Mouse (Mus musculus) MEL (cell line): Measurements from ENCODE around the gene Mrps34. TPM values are rescaled to one million over a fixed set of nuclear protein-coding genes. Genes with fewer than 3 reads are reported as not detected.

Experiments used
- DNase-seq: peaks from one replicate; pipeline ENCODE4 v3.0.0; 2011; ENCODE audit warnings: low read depth, low spot score
- H3K27ac ChIP-seq: 2 replicates; pipeline ENCODE4 v1.5.1; 2012; ENCODE audit warnings: low read depth, mild to moderate bottlenecking, control low read depth, low read length, moderate library complexity; ENCODE audit not compliant: control insufficient read depth
- H3K27me3 ChIP-seq, 2 experiments: fragments of 150-350 bp in 1 of 2; sonication (generic) in 1 of 2; 2 replicates each; pipeline ENCODE4 v1.6.1; 2012; ENCODE audit warnings: low read length in 2 of 2, mild to moderate bottlenecking in 2 of 2, improper control_type of control experiment in 1 of 2, moderate library complexity in 1 of 2; ENCODE audit not compliant: insufficient read depth in 2 of 2, control insufficient read depth in 1 of 2
- H3K36me3 ChIP-seq, 2 experiments: 2 replicates each; pipeline ENCODE4 v1.6.1; 2012 to 2014; ENCODE audit warnings: low read length in 2 of 2, improper control_type of control experiment in 1 of 2, inconsistent platforms in 1 of 2, mild to moderate bottlenecking in 1 of 2; ENCODE audit not compliant: insufficient read depth in 2 of 2, control insufficient read depth in 1 of 2
- H3K4me1 ChIP-seq, 2 experiments: fragments of 150-350 bp in 1 of 2; sonication (generic) in 1 of 2; 2 replicates each; pipeline ENCODE4 v1.6.1; 2012; ENCODE audit warnings: low read length in 2 of 2, improper control_type of control experiment in 1 of 2, mild to moderate bottlenecking in 1 of 2; ENCODE audit not compliant: insufficient read depth in 2 of 2, control insufficient read depth in 1 of 2
- H3K4me3 ChIP-seq, 2 experiments: fragments of 150-350 bp in 1 of 2; sonication (generic) in 1 of 2; 2 replicates each; pipeline ENCODE4 v1.5.1; 2012; ENCODE audit warnings: low read depth in 2 of 2, low read length in 2 of 2, mild to moderate bottlenecking in 2 of 2, moderate library complexity in 2 of 2, control low read depth in 1 of 2, improper control_type of control experiment in 1 of 2; ENCODE audit not compliant: control insufficient read depth in 1 of 2, insufficient read depth in 1 of 2
- H3K79me2 ChIP-seq: 2 replicates; pipeline ENCODE4 v1.6.1; 2012; ENCODE audit warnings: mild to moderate bottlenecking, low read length, moderate library complexity; ENCODE audit not compliant: control insufficient read depth, poor library complexity, insufficient read depth
- H3K9ac ChIP-seq: 2 replicates; pipeline ENCODE4 v1.6.1; 2012; ENCODE audit warnings: low read depth, mild to moderate bottlenecking, control low read depth, low read length, moderate library complexity; ENCODE audit not compliant: control insufficient read depth, poor library complexity, severe bottlenecking
- H3K9me3 ChIP-seq: fragments of 150-350 bp; sonication (generic); replicated peaks from 2 replicates; pipeline ENCODE4 v1.6.1; 2012; ENCODE audit warnings: mild to moderate bottlenecking, low read length, improper control_type of control experiment, moderate library complexity; ENCODE audit not compliant: insufficient read depth
- CHD1 ChIP-seq: IDR thresholded peaks from 2 replicates; pipeline ENCODE4 v1.6.1; 2012; ENCODE audit warnings: low read depth, mild to moderate bottlenecking, inconsistent platforms, low read length, improper control_type of control experiment
- ELF1 ChIP-seq: IDR thresholded peaks from 2 replicates; pipeline ENCODE4 v1.6.1; 2014; ENCODE audit warnings: low read depth, mild to moderate bottlenecking, inconsistent platforms, low read length, improper control_type of control experiment, moderate library complexity
- EP300 ChIP-seq, 2 experiments: IDR thresholded peaks; 2 replicates each; pipeline ENCODE4 v1.6.1; 2011; ENCODE audit warnings: improper control_type of control experiment in 2 of 2, low read length in 2 of 2, low read depth in 1 of 2, mild to moderate bottlenecking in 1 of 2
- ETS1 ChIP-seq: IDR thresholded peaks from 2 replicates; pipeline ENCODE4 v1.6.1; 2012; ENCODE audit warnings: low read depth, mild to moderate bottlenecking, inconsistent platforms, low read length, improper control_type of control experiment, moderate library complexity
- HCFC1 ChIP-seq: IDR thresholded peaks from 2 replicates; pipeline ENCODE4 v1.6.1; 2012; ENCODE audit warnings: low read depth, mild to moderate bottlenecking, inconsistent platforms, low read length, improper control_type of control experiment, moderate library complexity
- KAT2A ChIP-seq: conservative IDR thresholded peaks from 2 replicates; pipeline ENCODE4 v1.6.1; 2012; ENCODE audit warnings: low read depth, low read length, improper control_type of control experiment, inconsistent platforms
- MAFK ChIP-seq: IDR thresholded peaks from 2 replicates; pipeline ENCODE4 v1.6.1; 2011; ENCODE audit warnings: low read depth, mild to moderate bottlenecking, low read length, improper control_type of control experiment, borderline replicate concordance
- MAX ChIP-seq: IDR thresholded peaks from 2 replicates; pipeline ENCODE4 v1.6.1; 2011; ENCODE audit warnings: low read length, improper control_type of control experiment
- MEF2A ChIP-seq: IDR thresholded peaks from 2 replicates; pipeline ENCODE4 v1.6.1; 2014; ENCODE audit warnings: low read depth, mild to moderate bottlenecking, inconsistent platforms, low read length, improper control_type of control experiment; ENCODE audit not compliant: poor library complexity, insufficient replicate concordance, severe bottlenecking; ENCODE audit errors: extremely low read depth
- MXI1 ChIP-seq: IDR thresholded peaks from 2 replicates; pipeline ENCODE4 v1.6.1; 2011; ENCODE audit warnings: mild to moderate bottlenecking, low read depth, low read length, improper control_type of control experiment
- MYC ChIP-seq: IDR thresholded peaks from 2 replicates; pipeline ENCODE4 v1.6.1; 2011; ENCODE audit warnings: low read depth, mild to moderate bottlenecking, low read length, improper control_type of control experiment, moderate library complexity
- NELFE ChIP-seq: IDR thresholded peaks from 2 replicates; pipeline ENCODE4 v1.6.1; 2011; ENCODE audit warnings: low read depth, low read length, improper control_type of control experiment
- NRF1 ChIP-seq: IDR thresholded peaks from 2 replicates; pipeline ENCODE4 v1.6.1; 2014; ENCODE audit warnings: low read depth, mild to moderate bottlenecking, inconsistent platforms, low read length, improper control_type of control experiment, moderate library complexity; ENCODE audit not compliant: poor library complexity, insufficient read depth, severe bottlenecking
- POLR2A ChIP-seq, 2 experiments: IDR thresholded peaks; 2 replicates each; pipeline ENCODE4 v1.6.1; 2011 to 2012; ENCODE audit warnings: low read length in 2 of 2, mild to moderate bottlenecking in 2 of 2, control low read depth in 1 of 2, improper control_type of control experiment in 1 of 2, low read depth in 1 of 2, moderate library complexity in 1 of 2; ENCODE audit not compliant: control insufficient read depth in 1 of 2, insufficient read depth in 1 of 2, poor library complexity in 1 of 2
- POLR2AphosphoS2 ChIP-seq: IDR thresholded peaks from 2 replicates; pipeline ENCODE4 v1.6.1; 2011; ENCODE audit warnings: low read length, improper control_type of control experiment
- POLR2AphosphoS5 ChIP-seq: IDR thresholded peaks from 2 replicates; pipeline ENCODE4 v1.6.1; 2012; ENCODE audit warnings: low read depth, borderline replicate concordance, mild to moderate bottlenecking, inconsistent platforms, low read length, moderate library complexity, mixed read lengths
- RCOR1 ChIP-seq: IDR thresholded peaks from 2 replicates; pipeline ENCODE4 v1.6.1; 2012; ENCODE audit warnings: low read depth, mild to moderate bottlenecking, inconsistent platforms, low read length, improper control_type of control experiment
- SIN3A ChIP-seq: IDR thresholded peaks from 2 replicates; pipeline ENCODE4 v1.6.1; 2012; ENCODE audit warnings: low read length, improper control_type of control experiment, inconsistent platforms
- SMC3 ChIP-seq: IDR thresholded peaks from 2 replicates; pipeline ENCODE4 v1.6.1; 2011; ENCODE audit warnings: low read depth, low read length, improper control_type of control experiment
- TBP ChIP-seq: IDR thresholded peaks from 2 replicates; pipeline ENCODE4 v1.8.0; 2011; ENCODE audit warnings: low read depth, low read length, improper control_type of control experiment
- TCF12 ChIP-seq: IDR thresholded peaks from 2 replicates; pipeline ENCODE4 v1.6.1; 2014; ENCODE audit warnings: low read depth, mild to moderate bottlenecking, inconsistent platforms, low read length, improper control_type of control experiment, moderate library complexity
- UBTF ChIP-seq: IDR thresholded peaks from 2 replicates; pipeline ENCODE4 v1.6.1; 2012; ENCODE audit warnings: low read depth, mild to moderate bottlenecking, inconsistent platforms, low read length, improper control_type of control experiment, moderate library complexity, borderline replicate concordance; ENCODE audit not compliant: insufficient read depth
- USF1 ChIP-seq: IDR thresholded peaks from 2 replicates; pipeline ENCODE4 v1.6.1; 2014; ENCODE audit warnings: low read depth, mild to moderate bottlenecking, inconsistent platforms, low read length, improper control_type of control experiment, moderate library complexity
- USF2 ChIP-seq, 2 experiments: IDR thresholded peaks; 2 replicates each; pipeline ENCODE4 v1.6.1; 2011 to 2012; ENCODE audit warnings: improper control_type of control experiment in 2 of 2, low read length in 2 of 2, borderline replicate concordance in 1 of 2, inconsistent platforms in 1 of 2, low read depth in 1 of 2, mild to moderate bottlenecking in 1 of 2; ENCODE audit not compliant: insufficient read depth in 1 of 2
- ZMIZ1 ChIP-seq: IDR thresholded peaks from 2 replicates; pipeline ENCODE4 v1.6.1; 2012; ENCODE audit warnings: low read depth, mild to moderate bottlenecking, inconsistent platforms, low read length, improper control_type of control experiment, moderate library complexity
- polyA plus RNA-seq, 2 experiments: library from polyadenylated mRNA; stranded (reverse) in 1 of 2; unstranded in 1 of 2; fragments of >175 nt in 1 of 2; fragments of >200 nt in 1 of 2; gene quantifications; 2 replicates each; pipeline versions ENCODE4 v1.2.1 to v1.2.4; 2012; ENCODE audit warnings: low replicate concordance in 2 of 2, low read depth in 1 of 2; ENCODE audit not compliant: insufficient read length in 2 of 2, insufficient read depth in 1 of 2, missing spikeins in 1 of 2
- total RNA-seq: library from RNA; depleted of rRNA; stranded (reverse); fragments of 300-350 nt; gene quantifications from 2 replicates; pipeline ENCODE4 v1.2.3, GENCODE M21; 2012; rRNA removed

The Mrps34 gene
- total RNA-seq, result 60.1 and 74.8 TPM in 2 replicates
- 10 to 100 TPM in 1 of 2 experiments, not detected in 1; 82.0 TPM for polyA plus RNA-seq

GRCm38 (mm10) chr17:24894995-24895547 lies at the start of gene Mrps34, which contains the start of gene Eme2:
TSS of gene Mrps34 (plus strand) at chr17:24895116.
TSS of gene Eme2 (minus strand) at chr17:24895087.
- TF ChIP-seq MXI1, result peak; percentile 76
- peak; percentile 87 for TF ChIP-seq TBP
- peak; percentile 88 for TF ChIP-seq ELF1
- TF ChIP-seq NELFE, result peak; percentile 91
- TF ChIP-seq CHD1, result 0 out of 2 replicates have a peak, but pooled peaks have one; percentile 83
- peak; percentile 77 for TF ChIP-seq TCF12
- TF ChIP-seq POLR2AphosphoS5, result no peak
- TF ChIP-seq POLR2A (IDR thresholded peaks at IDR 0.05; ENCODE audit: control insufficient read depth in 1 of 2, insufficient read depth in 1 of 2, low read depth in 1 of 2, low read length in 2 of 2, poor library complexity in 1 of 2), result peak; percentile 70 to 93; a peak in 3 of 4 replicates
- no peak for TF ChIP-seq USF1
- TF ChIP-seq SIN3A, result peak; percentile 93
- TF ChIP-seq SMC3, result no peak
- TF ChIP-seq UBTF, result 0 out of 2 replicates have a peak, but pooled peaks have one; percentile 80
- peak; percentile 92 for TF ChIP-seq POLR2AphosphoS2
- TF ChIP-seq HCFC1, result peak; percentile 90
- no peak for TF ChIP-seq MAFK
- no peak for TF ChIP-seq EP300 (IDR thresholded peaks at IDR 0.05; ENCODE audit: low read depth in 1 of 2, low read length in 2 of 2)
- TF ChIP-seq ZMIZ1, result peak; percentile 81
- no peak for TF ChIP-seq MEF2A
- TF ChIP-seq KAT2A, result peak; percentile 60
- TF ChIP-seq NRF1, result 0 out of 2 replicates have a peak, but pooled peaks have one; percentile 27
- TF ChIP-seq ETS1, result 0 out of 2 replicates have a peak, but pooled peaks have one; percentile 47
- TF ChIP-seq RCOR1, result no peak
- no peak for TF ChIP-seq USF2 (IDR thresholded peaks at IDR 0.05; ENCODE audit: borderline replicate concordance in 1 of 2, insufficient read depth in 1 of 2, low read depth in 1 of 2, low read length in 2 of 2)
- TF ChIP-seq MAX, result peak; percentile 83
- peak; percentile 74; the same call in 1 of the 2 replicates for TF ChIP-seq MYC
- TF ChIP-seq, all 39 proteins: peak for 17
- no peaks in the 10 kb centered on the region for H3K9me3 ChIP-seq
- peak within 1 kb of the TSS; percentile 95 for H3K9ac ChIP-seq
- peaks cover 34% of the 10 kb centered on the region for H3K79me2 ChIP-seq
- peaks cover 0 to 16% of the 10 kb centered on the region in 2 experiments; a peak in 2 of 4 replicates for H3K4me1 ChIP-seq
- no peaks in the 10 kb centered on the region for H3K27me3 ChIP-seq
- H3K27ac ChIP-seq, result peak within 1 kb of the TSS; percentile 65
- H3K4me3 ChIP-seq, result peak within 1 kb of the TSS; percentile 80 to 94
- peak; percentile 95 for DNase-seq
- peaks cover 0 to 7% of the 10 kb centered on the region in 2 experiments; a peak in 2 of 4 replicates for H3K36me3 ChIP-seq
